Mouse (Mus musculus) hematopoietic stem cell, adult 5-6 weeks (primary cell): Measurements from ENCODE around the gene Psmb8. TPM values are rescaled to one million over a fixed set of nuclear protein-coding genes. Genes with fewer than 3 reads are reported as not detected.
A peak's percentile ranks its signal among the peaks of the same experiment; 100 is the strongest.
"Not testable (repeated sequence)": the region's sequence is repeated elsewhere in the genome, so short reads cannot be mapped to it uniquely, and the experiment has no call there.

Experiments
- ATAC-seq, 2 experiments: fragments of 125-278 bp in 1 of 2; replicated peaks in 1 of 2; 2 replicates each; pipeline ENCODE4 v1.8.0; 2016 to 2017; ENCODE audit warnings: inconsistent platforms in 2 of 2, mild to moderate bottlenecking in 2 of 2, moderate number of reproducible peaks in 2 of 2, low read depth in 1 of 2, moderate TSS enrichment in 1 of 2; ENCODE audit not compliant: low FRiP score in 2 of 2, poor library complexity in 2 of 2, severe bottlenecking in 2 of 2, insufficient read depth in 1 of 2, low TSS enrichment in 1 of 2
- total RNA-seq: library from RNA; stranded (forward); fragments of 172-1452, 232-1000 nt; gene quantifications from 2 replicates; pipeline ENCODE4 v1.2.3, GENCODE M21; 2017

Gene Psmb8
- total RNA-seq, 1 experiment from 2014 or later, result 392 TPM

- ATAC-seq, result no peak
Observed at GRCm38 (mm10) chr17:34225426-34225825, 27.9 kb downstream of the Psmb8 start.

DNA sequence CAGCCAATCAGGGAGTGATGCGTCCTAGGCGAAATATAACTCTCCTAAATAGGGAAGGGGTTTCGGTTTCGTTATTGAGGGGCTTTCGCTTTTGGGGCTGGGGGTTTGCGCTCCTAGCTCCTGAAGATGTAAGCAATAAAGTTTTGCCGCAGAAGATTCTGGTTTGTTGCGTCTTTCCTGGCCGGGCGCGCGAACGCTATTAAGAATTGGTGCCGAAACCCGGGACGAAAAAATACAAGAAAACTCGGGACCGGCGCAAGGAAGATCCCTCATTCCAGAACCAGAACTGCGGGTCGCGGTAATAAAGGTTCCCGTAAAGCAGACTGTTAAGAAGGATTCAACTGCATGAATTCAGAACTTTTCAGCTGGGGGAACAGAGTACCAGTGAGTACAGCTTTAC, 28.4 kb downstream of the Psmb8 start:
- not testable (repeated sequence) for ATAC-seq

GRCm38 (mm10) chr17:34230971-34231370, 33.5 kb downstream of the Psmb8 start:
- ATAC-seq, result not testable (repeated sequence)

DNA sequence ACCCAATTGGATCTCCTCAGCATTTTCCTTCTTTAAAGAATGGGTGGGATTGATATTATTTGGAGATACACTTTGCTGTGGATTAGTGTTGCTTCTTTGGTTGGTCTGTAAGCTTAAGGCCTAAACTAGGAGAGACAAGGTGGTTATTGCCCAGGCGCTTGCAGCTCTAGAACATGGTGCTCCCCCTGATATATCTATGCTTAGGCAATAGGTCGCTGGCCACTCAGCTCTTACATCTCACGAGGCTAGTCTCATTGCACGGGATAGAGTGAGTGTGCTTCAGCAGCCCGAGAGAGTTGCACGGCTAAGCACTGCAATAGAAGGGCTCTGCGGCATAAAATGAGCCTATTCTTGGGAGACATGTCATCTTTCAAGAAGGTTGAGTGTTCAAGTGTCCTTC, 34.5 kb downstream of the Psmb8 start:
- ATAC-seq, result not testable (repeated sequence)

DNA sequence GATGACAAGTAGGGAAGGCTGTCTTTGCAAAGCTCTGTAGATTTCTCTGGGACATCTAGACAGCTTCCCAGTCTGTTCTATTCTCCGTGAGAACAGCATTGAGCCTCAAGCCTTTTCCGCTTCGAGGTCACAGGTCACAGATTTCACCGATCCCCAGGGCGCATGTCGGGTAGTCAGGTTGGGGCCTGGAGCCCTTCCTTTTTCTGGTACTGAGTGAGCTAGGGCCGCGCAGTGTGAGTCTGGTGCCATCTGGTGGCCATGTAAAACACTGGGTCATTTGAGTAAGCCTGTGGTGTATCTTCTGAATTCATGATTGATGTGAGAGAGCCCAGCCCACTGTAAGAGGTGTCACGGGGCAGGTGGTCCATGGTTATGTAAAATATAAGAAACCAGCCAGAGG, 37.4 kb downstream of the Psmb8 start:
- peak; percentile 89 to 91 for ATAC-seq

GRCm38 (mm10) chr17:34236691-34237090, 39.2 kb downstream of the Psmb8 start:
- ATAC-seq, result no peak

GRCm38 (mm10) chr17:34237741-34238140, 40.2 kb downstream of the Psmb8 start:
- ATAC-seq, result no peak

DNA sequence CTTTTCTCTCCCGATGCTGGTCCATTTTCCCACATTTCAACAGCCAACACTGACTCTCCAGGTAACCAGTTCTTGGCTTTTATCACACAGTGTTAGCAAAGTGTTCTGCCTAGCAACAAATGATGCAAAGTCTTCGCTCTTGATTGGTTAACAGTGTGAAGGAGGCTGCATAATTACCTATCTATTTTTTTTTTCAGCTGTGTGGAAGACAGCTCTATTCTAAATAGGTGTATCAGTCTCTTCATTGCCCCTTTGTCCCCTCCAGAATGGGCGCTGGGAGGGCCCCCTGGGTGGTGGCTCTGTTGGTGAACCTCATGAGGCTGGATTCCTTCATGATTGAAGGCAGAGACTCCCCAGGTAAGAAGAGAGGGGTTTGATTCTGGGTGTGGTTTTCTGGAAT, 41.2 kb downstream of the Psmb8 start, which contains the start of gene H2-Ob:
Gene H2-Ob, plus strand, starts transcription at position 198 of the 400 bp plus-strand sequence.
- ATAC-seq, result peak; percentile 30 to 44; a peak in 1 of 4 replicates

GRCm38 (mm10) chr17:34239601-34240041, 42.1 kb downstream of the Psmb8 start:
- peak; percentile 57 to 84 for ATAC-seq

DNA sequence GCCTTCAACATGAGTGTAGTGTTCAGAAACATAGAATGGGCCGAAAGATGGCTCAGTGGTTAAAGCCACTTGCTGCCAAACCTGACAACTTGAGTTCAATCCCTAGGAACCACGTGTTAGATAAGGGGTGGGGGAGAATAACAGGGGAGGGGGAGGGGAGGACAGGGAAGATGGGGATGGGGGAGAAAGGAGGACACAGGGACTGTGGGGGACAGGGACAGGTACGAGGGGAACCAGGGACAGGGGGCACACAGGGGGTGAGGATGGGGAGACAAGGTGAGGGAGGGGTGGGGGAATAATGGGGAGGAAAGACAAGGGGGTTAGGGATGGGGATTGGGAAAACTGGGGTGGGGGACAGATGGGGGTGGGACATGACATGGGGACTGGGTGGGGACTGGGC, 42.8 kb downstream of the Psmb8 start:
- ATAC-seq, result no peak

GRCm38 (mm10) chr17:34240916-34241315, 43.4 kb downstream of the Psmb8 start:
- ATAC-seq, result no peak

DNA sequence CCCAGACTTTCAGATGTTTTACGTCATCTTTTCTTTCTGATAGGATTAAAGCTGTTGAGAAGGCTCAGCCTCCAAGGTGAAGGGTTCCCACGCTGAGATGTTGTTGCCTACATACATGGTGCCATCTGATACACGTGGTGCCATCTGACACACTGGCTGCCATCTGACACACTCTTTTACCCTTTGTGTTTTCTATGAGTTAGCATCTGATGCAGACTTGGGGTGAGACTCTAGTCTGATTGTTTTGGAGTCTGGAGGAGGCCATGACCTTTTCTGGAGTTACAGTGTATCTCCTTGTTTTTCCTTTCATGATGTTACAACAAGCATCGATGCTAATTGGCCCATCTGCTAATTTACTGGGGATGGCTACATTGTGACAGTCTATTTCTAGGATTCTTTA, 47.1 kb downstream of the Psmb8 start:
- no peak for ATAC-seq

- no peak for ATAC-seq
Observed at GRCm38 (mm10) chr17:34247047-34247446, 49.5 kb downstream of the Psmb8 start.

DNA sequence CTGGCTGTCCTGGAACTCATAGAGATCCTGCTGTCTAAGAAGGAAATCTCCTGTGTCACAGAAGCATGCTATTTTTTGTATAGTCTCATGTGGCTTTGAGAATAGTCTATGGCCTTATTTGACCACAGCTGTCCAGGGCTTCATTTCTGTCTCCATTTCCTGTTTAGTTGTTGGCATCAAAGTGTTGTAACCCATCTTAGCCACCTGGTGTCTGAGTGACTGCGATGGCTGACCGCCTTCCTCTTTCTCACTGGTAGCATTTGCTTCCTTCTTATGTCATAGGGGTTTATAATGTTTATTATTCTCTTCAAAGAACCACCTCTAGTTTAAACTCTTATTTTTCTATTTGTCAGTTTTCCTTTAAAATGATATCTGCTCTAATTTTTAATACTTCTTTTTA, 51.2 kb downstream of the Psmb8 start:
- ATAC-seq, result peak in 1 of 2 experiments; percentile 63; a peak in 2 of 4 replicates

DNA sequence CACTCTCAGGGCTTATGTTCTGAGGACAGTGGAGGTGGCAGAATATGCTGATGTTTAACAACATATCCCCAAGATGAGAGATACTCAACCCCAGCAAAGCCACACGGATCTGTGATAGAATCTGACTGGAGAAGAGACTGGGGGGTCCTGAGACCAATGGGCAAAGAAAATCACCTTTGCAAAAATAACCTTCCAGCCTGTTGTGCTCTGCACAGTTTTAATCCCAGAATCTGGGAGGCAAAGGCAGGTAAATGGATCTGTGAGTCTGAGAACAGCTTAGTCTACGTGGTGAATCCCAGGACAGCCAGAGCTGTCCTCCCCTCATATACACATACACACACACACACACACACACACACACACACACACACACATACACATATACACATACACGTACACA, 51.8 kb downstream of the Psmb8 start:
- no peak for ATAC-seq

DNA sequence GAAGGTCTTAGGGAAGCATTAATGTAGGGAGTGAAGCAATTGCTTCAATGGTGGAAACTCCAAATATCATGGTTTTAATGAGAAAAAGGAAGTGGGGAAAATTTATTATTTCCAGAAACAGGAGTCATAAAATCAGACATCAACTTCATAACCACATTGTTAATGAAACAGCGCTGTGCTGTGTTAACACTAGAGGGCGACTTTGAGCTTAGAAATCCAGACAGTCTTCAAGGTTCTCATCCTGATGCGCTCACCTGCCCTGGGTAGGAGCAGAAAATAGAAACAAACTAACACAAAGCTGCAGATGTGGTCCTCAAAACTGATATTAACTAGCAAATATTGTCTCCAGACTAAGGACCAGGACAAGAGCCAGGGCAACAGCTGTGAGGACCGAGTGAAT, 52.4 kb downstream of the Psmb8 start:
- ATAC-seq, result peak; percentile 63 to 77; a peak in 3 of 4 replicates
